8 mouse cellular contexts compared by ENCODE assay signal in genomic region chr8:72549314-72549892, GRCm38 (mm10). TPM values are rescaled to one million over a fixed set of nuclear protein-coding genes. Genes with fewer than 3 reads are reported as not detected.
DNase-seq lines count a peak whose midpoint lies in the region; ATAC-seq and TF ChIP-seq lines count a peak whose summit lies in the region.

No protein-coding gene starts in this region.

- peak overlapping the region; percentile 96 for H3K4me3 ChIP-seq in embryonic facial prominence, embryonic 15.5 days (replicated peaks)
- peak overlapping the region; percentile 92 for H3K4me3 ChIP-seq in hindbrain, postnatal 0 days (ENCODE audit: low read length)
- peak overlapping the region; percentile 99 for H3K4me3 ChIP-seq in midbrain, embryonic 10.5 days

- peaks cover 4% of the 10 kb centered on the region; the same call in 1 of the 2 replicates for H3K36me3 ChIP-seq in embryonic facial prominence, embryonic 15.5 days
- H3K36me3 ChIP-seq in hindbrain, postnatal 0 days (ENCODE audit: insufficient read depth, low read length) = 0 out of 2 replicates have a peak, but pooled peaks cover 5% of the 10 kb centered on the region
- peaks cover 13% of the 10 kb centered on the region for H3K36me3 ChIP-seq in midbrain, embryonic 10.5 days

- no peaks in the 10 kb centered on the region for H3K9me3 ChIP-seq in embryonic facial prominence, embryonic 15.5 days (replicated peaks)
- no peaks in the 10 kb centered on the region for H3K9me3 ChIP-seq in hindbrain, postnatal 0 days (ENCODE audit: low read length)
- H3K9me3 ChIP-seq in midbrain, embryonic 10.5 days (replicated peaks) = no peaks in the 10 kb centered on the region

- H3K27me3 ChIP-seq in embryonic facial prominence, embryonic 15.5 days = no peaks in the 10 kb centered on the region
- no peaks in the 10 kb centered on the region for H3K27me3 ChIP-seq in hindbrain, postnatal 0 days (ENCODE audit: insufficient read depth, low read length)
- H3K27me3 ChIP-seq in midbrain, embryonic 10.5 days (ENCODE audit: low read depth, poor library complexity, severe bottlenecking) = no peaks in the 10 kb centered on the region

- no peak overlapping the region; the same call in 1 of the 2 replicates for H3K9ac ChIP-seq in embryonic facial prominence, embryonic 15.5 days
- peak overlapping the region; percentile 98; the same call in 1 of the 2 replicates for H3K9ac ChIP-seq in hindbrain, postnatal 0 days (replicated peaks; ENCODE audit: low read length)

- intact Hi-C loops in left cerebral cortex, postnatal 4 days (cut with DNase I) = loop anchor here (5.0 kb wide), 1 partner anchor 57 kb away; the partner anchor contains the start of gene Slc35e1

- DNase-seq in ovary, postnatal 14 days (ENCODE audit: low spot score) = peak; percentile 18
- DNase-seq in ovary, postnatal 36 days (ENCODE audit: low spot score) = no peak
- peak; percentile 4 for DNase-seq in hindbrain, postnatal 0 days (ENCODE audit: low spot score)
- DNase-seq in midbrain, embryonic 10.5 days (ENCODE audit: low spot score) = no peak
- no peak for DNase-seq in right cerebral cortex, postnatal 25 days
- DNase-seq in left cerebral cortex, postnatal 4 days = no peak
- no peak for DNase-seq in spleen, adult 12 weeks (ENCODE audit: low spot score)

- ATAC-seq in embryonic facial prominence, embryonic 15.5 days (ENCODE audit: insufficient number of reproducible peaks, low FRiP score, low TSS enrichment, low read depth) = no peak
- ATAC-seq in hindbrain, postnatal 0 days = no peak

- peaks cover 19% of the 10 kb centered on the region for H3K4me1 ChIP-seq in embryonic facial prominence, embryonic 15.5 days
- 0 out of 2 replicates have a peak, but pooled peaks cover 8% of the 10 kb centered on the region for H3K4me1 ChIP-seq in hindbrain, postnatal 0 days (ENCODE audit: insufficient read depth, low read length)
- H3K4me1 ChIP-seq in midbrain, embryonic 10.5 days = peaks cover 35% of the 10 kb centered on the region

- TF ChIP-seq CTCF in hindbrain, postnatal 0 days (IDR thresholded peaks at IDR 0.05; ENCODE audit: low read depth) = no peak

- H3K4me2 ChIP-seq in embryonic facial prominence, embryonic 15.5 days (replicated peaks) = peak overlapping the region; percentile 84
- H3K4me2 ChIP-seq in hindbrain, postnatal 0 days (ENCODE audit: low read depth, low read length) = peak overlapping the region; percentile 99

- H3K27ac ChIP-seq in embryonic facial prominence, embryonic 15.5 days (replicated peaks) = peak overlapping the region; percentile 97; the same call in 1 of the 2 replicates
- peak overlapping the region; percentile 93; the same call in 1 of the 2 replicates for H3K27ac ChIP-seq in hindbrain, postnatal 0 days
- no peak overlapping the region for H3K27ac ChIP-seq in midbrain, embryonic 10.5 days (replicated peaks)

- 5% methylated on average over 5 of the region's 5 CpGs for WGBS in embryonic facial prominence, embryonic 15.5 days
- WGBS in hindbrain, postnatal 0 days = 12% methylated on average over 5 of the region's 5 CpGs
- WGBS in midbrain, embryonic 10.5 days = 28% methylated on average over 5 of the region's 5 CpGs

RNA-seq across cellular contexts. Expression of gene Med26, which starts 1.3 kb away (rescaled TPM):
- polyA plus RNA-seq in embryonic facial prominence, embryonic 15.5 days (2015; fragmentation: Nextera tagmentation; extraction: Ambion mirVana) = 18.4 and 20.4 TPM in 2 replicates
- 12.4 and 15.2 TPM in 2 replicates for total RNA-seq in hindbrain, postnatal 0 days (2014; rRNA removed)
- polyA plus RNA-seq in hindbrain, postnatal 0 days (2015; fragmentation: Nextera tagmentation; extraction: Ambion mirVana) = 14.0 and 15.5 TPM in 2 replicates
- polyA plus RNA-seq in midbrain, embryonic 10.5 days (2016; fragmentation: Nextera tagmentation; extraction: Ambion mirVana) = 19.0 and 19.9 TPM in 2 replicates
- total RNA-seq in left cerebral cortex, postnatal 4 days (2021) = 10 to 100 TPM; 13.3 to 13.8 TPM

RNA-seq across cellular contexts. Expression of gene Smim7, which starts 21.5 kb away (rescaled TPM):
- polyA plus RNA-seq in embryonic facial prominence, embryonic 15.5 days (2015; fragmentation: Nextera tagmentation; extraction: Ambion mirVana) = 116 and 121 TPM in 2 replicates
- total RNA-seq in hindbrain, postnatal 0 days (2014; rRNA removed) = 94.4 and 106 TPM in 2 replicates
- polyA plus RNA-seq in hindbrain, postnatal 0 days (2015; fragmentation: Nextera tagmentation; extraction: Ambion mirVana) = 143 and 154 TPM in 2 replicates
- 126 and 127 TPM in 2 replicates for polyA plus RNA-seq in midbrain, embryonic 10.5 days (2016; fragmentation: Nextera tagmentation; extraction: Ambion mirVana)
- 100 to 1,000 TPM; 131 to 140 TPM for total RNA-seq in left cerebral cortex, postnatal 4 days (2021)

RNA-seq across cellular contexts. Expression of gene Tmem38a, which starts 22.5 kb away (rescaled TPM):
- polyA plus RNA-seq in embryonic facial prominence, embryonic 15.5 days (2015; fragmentation: Nextera tagmentation; extraction: Ambion mirVana) = 35.2 and 37.2 TPM in 2 replicates
- total RNA-seq in hindbrain, postnatal 0 days (2014; rRNA removed) = 63.4 and 71.8 TPM in 2 replicates
- 42.4 and 47.7 TPM in 2 replicates for polyA plus RNA-seq in hindbrain, postnatal 0 days (2015; fragmentation: Nextera tagmentation; extraction: Ambion mirVana)
- polyA plus RNA-seq in midbrain, embryonic 10.5 days (2016; fragmentation: Nextera tagmentation; extraction: Ambion mirVana) = 10.3 and 10.5 TPM in 2 replicates
- total RNA-seq in left cerebral cortex, postnatal 4 days (2021) = 10 to 100 TPM; 32.4 to 33.4 TPM

RNA-seq across cellular contexts. Expression of gene Slc35e1, which starts 57.0 kb away (rescaled TPM):
- polyA plus RNA-seq in embryonic facial prominence, embryonic 15.5 days (2015; fragmentation: Nextera tagmentation; extraction: Ambion mirVana) = 21.3 and 24.8 TPM in 2 replicates
- 57.3 and 65.8 TPM in 2 replicates for total RNA-seq in hindbrain, postnatal 0 days (2014; rRNA removed)
- 12.5 and 12.9 TPM in 2 replicates for polyA plus RNA-seq in hindbrain, postnatal 0 days (2015; fragmentation: Nextera tagmentation; extraction: Ambion mirVana)
- polyA plus RNA-seq in midbrain, embryonic 10.5 days (2016; fragmentation: Nextera tagmentation; extraction: Ambion mirVana) = 13.1 and 16.3 TPM in 2 replicates
- total RNA-seq in left cerebral cortex, postnatal 4 days (2021) = 10 to 100 TPM; 35.2 to 39.2 TPM

Comparison
In these comparisons a context has a peak if more than half of its experiments do, and no peak if none do; other contexts are left out.
1. DNase-seq: peak in ovary, postnatal 14 days (single experiment) and hindbrain, postnatal 0 days (single experiment); none in ovary, postnatal 36 days (single experiment), midbrain, embryonic 10.5 days (single experiment), right cerebral cortex, postnatal 25 days (single experiment), left cerebral cortex, postnatal 4 days (single experiment) and spleen, adult 12 weeks (single experiment).
2. Peak in every context shown above with its lines, with median percentiles within 50 percentile points of each other: H3K4me3 ChIP-seq.